Mouse (Mus musculus) Patski (cell line): ENCODE measurements at regions not wholly inside any gene's neighbourhood (a gene's known extent, or its start where the extent isn't known, plus 50 kb on each side); places are given as distances from the start of the nearest gene placed in this dataset.
"Not testable (repeated sequence)": the region's sequence is repeated elsewhere in the genome, so short reads cannot be mapped to it uniquely, and the experiment has no call there.

Experiments used
- ATAC-seq: fragments of 100-300 bp; one replicate; pipeline ENCODE4 v1.8.0; 2021
- CTCF ChIA-PET: fragments of 350-600 bp; sonication (Branson Sonifier 250); formaldehyde crosslinking; loops from one replicate; lab custom pipeline; 2022; ENCODE audit warnings: inconsistent platforms; lab: Charles Lee
- POLR2A ChIA-PET: fragments of 350-600 bp; sonication (Branson Sonifier 250); formaldehyde crosslinking; loops from one replicate; lab custom pipeline; 2022; ENCODE audit warnings: antibody characterized with exemption, inconsistent platforms; lab: Charles Lee
- DNase-seq: peaks from one replicate; pipeline ENCODE4 v3.0.0-alpha.2; 2011; ENCODE audit warnings: low read depth, low spot score
- H3K27me3 ChIP-seq: fragments of 371-371 bp; one replicate; pipeline ENCODE4 v1.5.1; 2021
- CTCF ChIP-seq: fragments of 100-300 bp; IDR thresholded peaks from one replicate; pipeline ENCODE4 v1.5.1; 2021
- in situ Hi-C: fragments of 300-500 bp; cut with MboI; formaldehyde crosslinking; loops from 3 replicates; pipeline ENCODE4 v1.11.1; 2018; ENCODE audit warnings: low pct_unique_long_range_greater_than_20kb, mixed read lengths

GRCm38 (mm10) chr2:55263847-55264449 is 171.8 kb upstream of the Kcnj3 start:
- DNase-seq (no peak), ATAC-seq (no peak)
- ChIA-PET CTCF (no interaction called here), POLR2A (no interaction called here)
- no peaks in the 10 kb centered on the region for H3K27me3 ChIP-seq
- TF ChIP-seq CTCF: no peak
- in situ Hi-C loops: no loop called here

- peak; percentile 48 for TF ChIP-seq CTCF
- ATAC-seq (no peak), DNase-seq (no peak)
- ChIA-PET POLR2A (no interaction called here), CTCF (no interaction called here)
- in situ Hi-C loops: no loop called here
- no peaks in the 10 kb centered on the region for H3K27me3 ChIP-seq
These were observed 129.4 kb upstream of the Kcnj3 start for GRCm38 (mm10) chr2:55306387-55306786.

GRCm38 (mm10) chr2:55315627-55316026 is 120.1 kb upstream of the Kcnj3 start:
- in situ Hi-C loops: no loop called here
- DNase-seq (no peak), ATAC-seq (no peak)
- TF ChIP-seq CTCF: no peak
- no peaks in the 10 kb centered on the region for H3K27me3 ChIP-seq
- ChIA-PET CTCF (no interaction called here), POLR2A (no interaction called here)

GRCm38 (mm10) chr2:55354061-55354460 is 81.7 kb upstream of the Kcnj3 start:
- CTCF ChIA-PET, in situ Hi-C loops, ATAC-seq, DNase-seq, H3K27me3 ChIP-seq, POLR2A ChIA-PET: not testable (repeated sequence)
